Mouse (Mus musculus) neural tube, embryonic 10.5 days (tissue): ENCODE measurements around the gene Gpatch1.
"Not testable (repeated sequence)": the region's sequence is repeated elsewhere in the genome, so short reads cannot be mapped to it uniquely, and the experiment has no call there.

Experiments used
- DNase-seq: peaks from one replicate; pipeline ENCODE4 v3.0.0-alpha.2; 2017; ENCODE audit warnings: low spot score; ENCODE audit errors: extremely low spot score

The Gpatch1 gene

GRCm38 (mm10) chr7:35331590-35331989 lies 13.3 kb upstream of the Gpatch1 start:
- no peak for DNase-seq

GRCm38 (mm10) chr7:35322732-35323420 lies 4.6 kb upstream of the Gpatch1 start:
- peak; percentile 25 for DNase-seq

- no peak for DNase-seq
These were observed 3.9 kb upstream of the Gpatch1 start for GRCm38 (mm10) chr7:35322161-35322560.

- no peak for DNase-seq
These were observed 1.5 kb upstream of the Gpatch1 start for GRCm38 (mm10) chr7:35319755-35320154.

- DNase-seq, result not testable (repeated sequence)
These were observed 981 bp upstream of the Gpatch1 start for GRCm38 (mm10) chr7:35319221-35319620.

- DNase-seq, result no peak
These were observed 4.1 kb downstream of the Gpatch1 start for GRCm38 (mm10) chr7:35314156-35314555.

- DNase-seq, result no peak
These were observed 7.0 kb downstream of the Gpatch1 start for GRCm38 (mm10) chr7:35311214-35311613.

GRCm38 (mm10) chr7:35300792-35301191 lies 17.4 kb downstream of the Gpatch1 start:
- no peak for DNase-seq

GRCm38 (mm10) chr7:35299656-35300055 lies 18.6 kb downstream of the Gpatch1 start:
- DNase-seq, result no peak

GRCm38 (mm10) chr7:35297886-35298285 lies 20.4 kb downstream of the Gpatch1 start:
- DNase-seq, result no peak

- no peak for DNase-seq
These were observed 22.6 kb downstream of the Gpatch1 start for GRCm38 (mm10) chr7:35295631-35296030.

GRCm38 (mm10) chr7:35293464-35293863 lies 24.8 kb downstream of the Gpatch1 start:
- DNase-seq, result no peak

GRCm38 (mm10) chr7:35278933-35279332 lies 39.3 kb downstream of the Gpatch1 start:
- no peak for DNase-seq

- DNase-seq, result no peak
These were observed 40.8 kb downstream of the Gpatch1 start for GRCm38 (mm10) chr7:35277433-35277832.

GRCm38 (mm10) chr7:35269443-35270024 lies 48.7 kb downstream of the Gpatch1 start:
- DNase-seq, result peak; percentile 64

- DNase-seq, result no peak
These were observed 50.4 kb downstream of the Gpatch1 start for GRCm38 (mm10) chr7:35267841-35268240.

GRCm38 (mm10) chr7:35266666-35267065 lies 51.6 kb downstream of the Gpatch1 start:
- DNase-seq, result peak; percentile 27

- DNase-seq, result peak; percentile 63
These were observed 53.5 kb downstream of the Gpatch1 start for GRCm38 (mm10) chr7:35264746-35265145.

- no peak for DNase-seq
These were observed 54.4 kb downstream of the Gpatch1 start for GRCm38 (mm10) chr7:35263595-35264489.

- DNase-seq, result no peak
These were observed 58.9 kb downstream of the Gpatch1 start for GRCm38 (mm10) chr7:35259384-35259783.

GRCm38 (mm10) chr7:35258294-35258693 lies 59.9 kb downstream of the Gpatch1 start:
- no peak for DNase-seq

GRCm38 (mm10) chr7:35252041-35252558 lies 66.1 kb downstream of the Gpatch1 start:
- DNase-seq, result peak; percentile 54
